Mouse (Mus musculus) forebrain, embryonic 16.5 days (tissue): ENCODE measurements around the gene Zfp804b. TPM values are rescaled to one million over a fixed set of nuclear protein-coding genes. Genes with fewer than 3 reads are reported as not detected.

Experiments
- ATAC-seq: fragments of 200-750 bp; cut with Nextera tagmentation; 2 replicates; pipeline ENCODE4 v1.8.0; 2017; ENCODE audit warnings: mild to moderate bottlenecking, moderate library complexity
- H3K27ac ChIP-seq: fragments of 300-500 bp; sonication (generic); 2 replicates; pipeline ENCODE4 v1.5.1; 2014; ENCODE audit warnings: low read length, control low read depth
- H3K27me3 ChIP-seq: fragments of 300-500 bp; sonication (generic); replicated peaks from 2 replicates; pipeline ENCODE4 v1.6.1; 2014; ENCODE audit warnings: low read length; ENCODE audit not compliant: control insufficient read depth, insufficient read depth
- H3K36me3 ChIP-seq: fragments of 300-500 bp; sonication (generic); 2 replicates; pipeline ENCODE4 v1.6.1; 2014; ENCODE audit not compliant: control insufficient read depth, insufficient read depth
- H3K4me1 ChIP-seq: fragments of 300-500 bp; sonication (generic); replicated peaks from 2 replicates; pipeline ENCODE4 v1.6.1; 2014; ENCODE audit warnings: low read length; ENCODE audit not compliant: control insufficient read depth, insufficient read depth
- H3K4me2 ChIP-seq: fragments of 300-500 bp; sonication (generic); 2 replicates; pipeline ENCODE4 v1.6.1; 2014; ENCODE audit warnings: mild to moderate bottlenecking, low read length, control low read depth
- H3K4me3 ChIP-seq: fragments of 300-500 bp; sonication (generic); replicated peaks from 2 replicates; pipeline ENCODE4 v1.5.1; 2014; ENCODE audit warnings: mild to moderate bottlenecking, low read length, control low read depth
- H3K9ac ChIP-seq: fragments of 300-500 bp; sonication (generic); replicated peaks from 2 replicates; pipeline ENCODE4 v1.6.1; 2014; ENCODE audit warnings: low read depth, low read length, control low read depth
- H3K9me3 ChIP-seq: fragments of 300-500 bp; sonication (generic); 2 replicates; pipeline ENCODE4 v1.6.1; 2016; ENCODE audit warnings: low read length; ENCODE audit not compliant: control insufficient read depth
- WGBS: fragments of 180-500 bp; shearing (Covaris S2); extraction: QIAGEN DNeasy Blood & Tissue Kit; methylation state at CpG from one replicate; pipeline ENCODE4 v1.1.7; 2014; 5-methylcytosine and 5-hydroxymethylcytosine counted together
- polyA plus RNA-seq: library from polyadenylated mRNA; unstranded; fragments of >200 nt; fragmentation: Nextera tagmentation; extraction: Ambion mirVana; gene quantifications from 2 replicates; pipeline ENCODE4 v1.2.1, GENCODE M21; 2015

Zfp804b gene
- polyA plus RNA-seq, 1 experiment from 2014 or later, result 1.7 TPM

DNA sequence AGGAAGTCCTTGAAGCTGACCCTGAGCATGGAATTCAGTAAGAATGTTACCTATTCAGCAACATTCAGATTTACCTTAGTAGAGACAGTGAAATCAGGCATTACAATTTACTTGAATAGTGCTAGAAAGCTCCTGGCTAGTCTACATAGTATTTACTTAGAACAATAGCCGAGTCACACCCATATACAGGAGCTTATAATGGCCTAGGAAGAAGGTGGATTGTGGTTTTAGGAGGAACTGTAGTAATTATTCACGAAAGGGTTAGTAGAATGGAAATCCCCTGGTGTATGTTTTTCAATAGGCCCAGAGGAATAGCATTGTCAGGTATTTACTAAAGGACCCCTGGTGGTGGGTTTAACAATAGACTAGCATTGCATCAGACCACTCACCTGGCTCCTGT, 549.2 kb downstream of the Zfp804b start:
- Histone ChIP-seq H3K4me1 (no peaks in the 10 kb centered on the region), H3K27me3 (no peaks in the 10 kb centered on the region), H3K9me3 (no peaks in the 10 kb centered on the region), H3K4me3 (no peak overlapping the region), H3K27ac (no peak overlapping the region), H3K4me2 (no peak overlapping the region), H3K9ac (no peak overlapping the region), H3K36me3 (no peaks in the 10 kb centered on the region)
- ATAC-seq, result no peak
- 55% methylated on average over 2 of the region's 2 CpGs for WGBS

DNA sequence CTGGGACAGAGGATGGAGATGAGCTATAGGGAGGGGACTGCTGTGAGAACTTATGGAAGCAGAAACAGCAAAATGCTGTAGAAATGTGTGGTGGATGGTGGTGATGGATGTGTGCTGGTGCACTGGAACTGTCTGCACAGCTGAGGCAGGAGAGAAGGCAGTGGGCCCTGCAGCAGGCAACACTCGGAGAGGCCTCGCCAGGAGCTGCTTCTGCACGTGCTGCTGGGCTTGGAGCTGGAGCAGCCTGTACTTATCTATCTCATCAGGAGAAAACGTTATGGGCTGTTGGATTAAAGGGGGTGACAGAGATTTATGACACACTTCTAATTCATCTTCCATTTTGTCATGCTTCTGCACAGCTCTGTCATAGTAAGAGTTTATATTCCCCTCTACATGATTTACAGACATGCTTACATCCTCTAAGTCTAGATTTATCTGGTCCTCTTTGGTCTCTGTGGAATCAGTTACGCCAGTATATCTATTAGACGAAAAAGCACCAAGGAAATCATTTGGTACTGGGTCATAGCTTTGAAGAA, 575.1 kb downstream of the Zfp804b start:
- 90% methylated on average over 6 of the region's 6 CpGs for WGBS
- no peak for ATAC-seq
- H3K27ac ChIP-seq, result no peak overlapping the region
- H3K4me2 ChIP-seq, result no peak overlapping the region
- H3K4me3 ChIP-seq, result no peak overlapping the region
- no peaks in the 10 kb centered on the region for H3K4me1 ChIP-seq
- H3K9ac ChIP-seq, result no peak overlapping the region
- H3K9me3 ChIP-seq, result no peaks in the 10 kb centered on the region
- no peaks in the 10 kb centered on the region for H3K27me3 ChIP-seq
- no peaks in the 10 kb centered on the region for H3K36me3 ChIP-seq

Other genes with a start within 250 kb of the Zfp804b start
- gene Tex47, start 40.6 kb downstream of the Zfp804b start, polyA plus RNA-seq, result 0.80 TPM in 1 of 2 replicates, not detected in the other